Mouse (Mus musculus): ENCODE data around the gene P4ha2.

The P4ha2 gene

DNA sequence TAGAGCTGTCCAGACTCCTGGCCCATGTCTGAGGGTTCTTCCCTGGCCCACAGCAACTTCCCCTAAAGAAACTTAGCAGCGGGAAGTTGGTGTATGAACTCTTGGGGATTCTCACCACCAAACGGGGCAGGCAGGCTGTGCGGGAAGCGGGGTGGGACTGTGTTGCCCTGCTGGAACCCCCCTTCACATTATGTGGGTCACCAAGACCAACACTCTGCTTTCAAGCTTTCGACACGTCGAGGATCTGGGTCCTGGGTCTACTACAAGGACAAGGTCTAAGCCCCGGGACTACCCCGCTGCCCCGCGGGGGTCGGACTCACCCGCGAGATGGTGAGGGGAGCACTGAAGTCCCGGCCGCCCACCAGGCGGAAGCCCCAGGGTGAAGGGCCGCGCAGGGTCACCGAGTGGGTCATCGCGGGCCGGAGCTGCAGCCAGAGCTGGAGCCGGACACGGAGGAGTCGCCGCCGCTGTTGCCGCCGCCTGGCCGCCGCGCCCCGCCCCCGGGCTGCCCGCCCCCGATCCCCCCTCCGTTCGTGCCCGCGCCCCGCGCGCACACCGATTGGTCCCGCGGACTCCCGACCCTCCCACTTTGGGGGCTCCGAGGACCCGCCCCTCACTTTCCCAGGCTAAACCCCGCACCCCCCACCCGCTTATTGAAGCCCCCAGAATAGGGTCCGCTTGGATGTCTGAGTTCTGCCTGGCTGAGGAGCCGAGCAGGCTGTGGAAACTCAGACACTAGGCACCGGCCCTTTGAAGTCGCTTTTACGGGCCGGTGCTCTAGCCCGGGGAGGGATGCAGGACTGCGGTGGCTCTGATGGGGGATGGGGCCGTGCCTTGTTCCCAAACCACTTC, 31.1 kb upstream of the P4ha2 start, which contains the start of gene Pdlim4:
Gene Pdlim4 (minus strand): TSS at position 495 of the 852 bp plus-strand sequence.
- peak; percentile 66 for DNase-seq (ENCODE audit: low spot score)

DNA sequence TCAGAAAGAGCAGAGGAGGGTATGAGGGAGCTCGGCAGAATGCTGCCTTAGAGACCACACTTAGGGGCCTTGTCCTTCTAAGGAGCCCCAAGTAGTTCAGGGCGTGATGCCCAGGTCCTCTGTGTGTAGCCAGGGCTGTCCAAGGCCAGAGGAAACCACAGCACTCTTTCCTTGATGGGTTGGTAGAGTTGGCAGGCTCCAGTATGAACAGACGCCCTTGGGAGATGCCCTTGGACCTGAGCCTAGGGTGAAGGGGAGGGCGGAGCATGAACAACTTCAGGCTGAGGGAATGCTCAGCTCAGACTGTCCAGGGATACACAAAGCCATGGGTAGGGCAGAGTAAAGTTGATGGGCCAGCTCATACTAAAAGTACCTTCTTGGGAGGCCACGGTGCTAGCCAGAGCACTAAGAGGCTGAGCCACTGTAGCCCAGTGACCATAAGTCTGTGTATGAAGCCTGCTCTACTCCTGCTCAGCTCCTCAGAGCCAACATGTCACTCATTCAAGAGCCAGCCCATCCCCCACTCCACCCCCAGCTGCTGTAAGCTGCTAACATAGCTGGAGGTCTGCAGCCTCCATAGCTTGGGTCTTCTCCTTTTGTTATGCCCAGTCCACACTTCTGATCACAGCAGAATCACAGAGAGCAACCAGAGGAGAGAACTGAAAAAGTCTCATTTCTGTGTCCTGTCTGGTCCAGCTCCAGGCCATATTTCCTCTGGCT, 28.0 kb upstream of the P4ha2 start:
- no peak for DNase-seq (ENCODE audit: low spot score)

DNA sequence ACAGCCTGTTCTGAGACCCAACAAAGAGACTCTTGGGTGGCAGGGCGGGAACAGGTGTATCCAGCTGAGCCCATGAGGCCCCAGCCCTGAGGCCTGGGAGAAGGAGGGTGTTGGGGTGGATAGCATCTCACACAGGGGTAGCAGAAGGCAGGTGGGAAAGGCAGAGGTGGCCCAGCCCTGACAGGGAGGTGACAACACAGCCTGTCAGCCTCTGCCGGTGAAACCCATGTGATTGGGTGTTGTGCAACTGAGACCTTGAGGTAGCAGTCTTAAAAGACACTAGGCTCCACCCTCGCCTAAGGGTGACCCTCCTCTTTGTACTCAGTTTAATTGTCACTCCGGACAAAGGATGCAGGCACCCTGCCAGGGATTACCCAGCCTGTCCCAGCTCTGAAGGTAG, 26.6 kb upstream of the P4ha2 start:
- no peak for DNase-seq (ENCODE audit: low spot score)

DNA sequence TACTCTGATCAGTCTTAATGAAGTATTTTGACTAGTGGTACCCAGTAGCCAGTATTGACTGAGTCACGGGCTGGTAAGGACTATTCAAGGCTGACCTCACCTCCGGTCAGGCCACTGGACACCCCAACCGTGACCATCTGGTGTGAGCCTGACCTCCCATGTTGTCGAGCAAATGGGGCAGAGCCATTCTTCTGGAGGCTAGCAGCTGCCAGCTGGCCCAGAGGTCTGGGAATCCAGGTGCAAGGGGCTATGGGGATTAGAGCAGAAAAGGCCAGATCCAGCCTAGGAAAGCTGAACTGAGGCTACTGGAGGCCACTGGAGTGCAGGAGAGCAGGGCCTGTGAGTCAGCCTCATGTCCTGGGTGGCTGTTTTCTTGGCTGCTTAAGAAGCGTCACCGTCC, 24.5 kb upstream of the P4ha2 start:
- no peak for DNase-seq (ENCODE audit: low spot score)

DNA sequence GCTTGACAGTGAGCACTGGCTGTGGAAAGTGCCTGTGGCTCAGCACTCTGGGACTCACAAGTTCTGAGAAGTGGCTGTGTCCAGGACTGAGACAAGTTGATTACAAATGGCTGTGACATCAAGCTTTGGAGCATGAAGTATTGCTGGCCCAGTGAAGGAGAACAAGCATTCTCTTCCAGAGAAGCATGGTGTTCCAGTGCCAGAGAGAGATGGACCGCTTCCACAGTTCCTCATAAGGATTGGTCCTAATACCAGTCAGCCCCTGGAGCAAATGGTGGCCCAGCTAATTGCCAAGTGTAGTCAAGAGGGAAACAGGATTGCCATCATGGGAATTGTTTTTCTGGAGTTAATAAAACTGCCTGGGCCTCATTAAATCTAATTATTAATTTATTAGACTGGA, 23.8 kb upstream of the P4ha2 start:
- no peak for DNase-seq (ENCODE audit: low spot score)

DNA sequence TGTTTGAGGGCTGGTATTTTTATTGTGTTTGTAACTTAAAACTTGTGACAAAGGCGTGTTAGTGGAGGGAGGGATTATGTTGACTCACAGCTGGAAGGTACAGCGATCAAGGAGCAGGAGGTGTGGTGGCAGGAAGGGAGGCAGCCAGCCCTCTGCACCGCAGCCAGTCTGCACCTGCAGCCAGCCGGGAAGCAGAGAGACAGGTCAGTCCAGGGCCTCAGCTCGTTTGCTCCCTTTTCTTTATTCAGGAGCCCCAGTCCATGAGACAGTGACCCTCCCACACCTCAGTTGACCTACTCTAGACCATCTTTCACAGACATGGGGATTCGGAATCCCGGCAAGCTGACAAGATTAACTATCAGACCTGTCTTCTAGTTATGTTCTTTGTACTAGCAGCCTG, 19.5 kb upstream of the P4ha2 start:
- DNase-seq (ENCODE audit: low spot score), result no peak

DNA sequence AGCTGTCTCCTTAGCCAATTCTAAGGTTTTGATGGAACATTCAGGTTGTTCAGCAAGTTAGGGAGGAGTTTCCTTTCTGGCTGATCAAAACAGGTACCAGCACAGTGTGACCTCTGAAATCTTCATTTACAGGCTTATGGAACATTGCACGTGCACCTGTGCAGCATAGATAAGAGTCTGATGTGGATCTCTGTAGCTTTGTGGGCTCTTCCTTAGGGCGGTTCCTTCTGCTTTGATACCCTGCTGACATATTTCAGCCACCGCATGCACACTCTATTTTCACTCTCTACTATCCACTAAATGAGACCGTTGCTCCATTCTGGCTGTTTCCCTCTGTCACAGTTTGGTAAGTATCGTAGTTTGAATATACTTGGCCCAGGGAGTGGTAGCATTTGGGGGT, 17.2 kb upstream of the P4ha2 start:
- DNase-seq (ENCODE audit: low spot score), result no peak

DNA sequence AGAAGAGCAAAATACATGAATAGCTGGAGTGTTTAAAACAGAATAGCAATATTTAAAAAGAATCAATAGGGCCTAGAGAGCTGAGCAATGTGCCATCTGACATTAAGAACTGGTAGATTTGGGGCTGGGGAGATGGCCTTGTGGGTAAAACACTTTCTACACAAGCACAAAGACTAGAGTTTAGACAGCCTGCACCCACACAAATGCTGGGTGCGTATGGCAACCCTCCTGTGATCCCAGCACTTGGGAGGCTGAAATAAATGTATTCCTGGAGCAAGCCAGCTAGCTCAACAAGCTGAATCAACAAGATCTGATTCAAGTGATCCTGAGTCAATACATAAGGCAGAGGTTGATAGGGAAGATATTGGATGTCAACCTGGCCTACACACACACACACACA, 14.9 kb upstream of the P4ha2 start:
- no peak for DNase-seq (ENCODE audit: low spot score)

DNA sequence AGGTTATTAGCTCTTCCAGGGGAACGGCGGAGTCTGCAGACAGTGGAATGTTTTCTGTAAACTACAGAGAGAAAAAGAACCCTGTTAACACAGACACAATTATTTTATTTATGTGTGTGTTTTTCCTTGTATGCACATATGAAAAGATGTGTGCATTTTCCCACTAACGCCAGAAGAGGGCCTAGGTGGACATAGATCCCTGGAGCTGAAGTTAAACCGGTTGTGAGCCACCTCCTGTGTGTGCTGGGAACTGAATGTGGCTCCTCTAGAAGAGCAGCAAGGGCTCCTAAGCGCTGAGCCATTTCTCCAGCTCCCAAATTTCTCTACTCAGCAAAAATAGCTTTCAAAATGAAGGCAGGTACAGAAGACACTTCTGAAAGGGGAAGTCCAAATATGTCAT, 14.1 kb upstream of the P4ha2 start:
- DNase-seq (ENCODE audit: low spot score), result no peak

DNA sequence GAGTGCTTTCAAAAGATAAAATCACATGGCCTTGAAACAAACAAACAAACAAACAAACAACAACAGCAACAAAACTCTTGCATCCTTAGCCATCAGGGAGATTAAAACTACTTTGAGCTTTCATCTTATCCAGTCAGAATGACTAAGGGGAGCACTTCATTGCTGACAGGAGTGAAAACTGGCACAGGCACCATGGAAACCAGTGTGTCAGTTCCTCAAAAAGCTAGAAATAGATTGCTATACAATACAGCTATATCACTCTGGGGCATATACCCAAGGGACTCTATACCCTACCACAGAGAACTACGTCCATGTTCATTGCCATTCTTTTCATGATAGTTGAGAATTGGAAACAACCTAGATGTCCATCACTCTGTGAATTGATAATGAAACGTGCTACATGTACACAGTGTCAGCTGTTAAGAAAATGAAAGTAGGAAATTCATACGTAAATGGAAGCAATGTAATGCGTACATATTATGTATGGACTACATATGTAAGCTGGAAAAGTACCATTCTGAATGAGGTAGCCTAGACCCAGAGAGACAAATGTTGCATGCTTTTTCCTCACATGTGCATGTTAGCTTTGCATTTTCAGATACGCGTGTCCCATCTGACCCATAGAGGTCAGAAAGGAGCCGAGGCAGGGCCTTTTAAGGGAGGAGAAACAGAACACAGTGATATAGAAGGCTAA, 11.5 kb upstream of the P4ha2 start:
- DNase-seq (ENCODE audit: low spot score), result no peak

DNA sequence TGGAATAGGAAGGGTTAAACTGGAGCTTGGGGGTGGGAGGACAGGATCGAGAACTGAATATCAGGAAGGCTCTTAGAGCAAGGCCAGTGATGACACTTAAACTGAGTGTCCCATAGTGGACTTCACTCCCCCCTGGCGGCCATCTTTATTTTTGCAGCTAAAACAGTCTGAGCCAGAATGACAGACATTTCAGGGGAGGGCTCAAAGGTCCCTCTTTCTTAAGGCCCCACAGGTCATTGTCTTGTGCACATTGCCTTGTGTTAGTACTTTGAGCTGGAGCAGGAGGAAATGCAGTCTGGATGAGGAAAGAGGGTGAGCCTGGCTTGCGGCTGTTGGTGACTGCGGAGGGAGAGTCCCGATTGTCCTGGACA, 11.0 kb upstream of the P4ha2 start:
- DNase-seq (ENCODE audit: low spot score), result peak; percentile 81

DNA sequence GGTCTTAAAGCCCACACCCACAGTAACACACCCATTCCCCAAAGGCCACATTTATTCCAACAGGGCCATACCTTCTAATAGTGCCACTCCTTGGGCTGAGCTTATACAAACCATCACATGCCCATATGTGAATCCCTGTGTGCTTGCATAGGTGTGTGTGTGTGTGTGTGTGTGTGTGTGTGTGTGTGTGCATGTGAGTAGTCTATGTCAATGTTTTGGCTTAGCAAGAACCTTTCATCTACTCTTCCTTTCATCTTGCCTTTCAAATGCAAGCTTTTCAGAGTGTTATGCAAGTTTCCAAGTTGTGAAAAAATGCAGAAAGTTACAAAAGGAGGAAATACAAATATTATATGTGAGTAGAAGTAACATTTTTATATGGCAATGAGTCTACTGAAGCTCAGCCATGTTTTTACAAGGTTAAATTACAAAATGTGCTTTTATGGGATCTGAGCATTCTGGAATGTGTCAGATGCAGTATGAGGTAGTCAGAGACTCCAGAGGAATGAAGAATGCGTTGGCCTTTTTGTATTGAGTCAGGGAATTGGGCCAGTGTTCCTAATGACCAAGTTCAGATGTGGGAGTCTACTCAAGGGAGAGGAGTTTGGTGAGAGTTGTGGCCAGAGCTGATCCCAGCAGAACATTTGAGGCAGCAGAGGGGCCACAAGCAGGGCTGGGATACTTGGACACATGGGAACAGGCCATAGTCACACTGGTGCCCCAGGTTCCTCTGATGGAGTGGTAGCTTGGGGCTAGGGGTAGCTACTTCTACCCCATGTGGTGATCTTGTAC, 9.6 kb upstream of the P4ha2 start:
- no peak for DNase-seq (ENCODE audit: low spot score)

DNA sequence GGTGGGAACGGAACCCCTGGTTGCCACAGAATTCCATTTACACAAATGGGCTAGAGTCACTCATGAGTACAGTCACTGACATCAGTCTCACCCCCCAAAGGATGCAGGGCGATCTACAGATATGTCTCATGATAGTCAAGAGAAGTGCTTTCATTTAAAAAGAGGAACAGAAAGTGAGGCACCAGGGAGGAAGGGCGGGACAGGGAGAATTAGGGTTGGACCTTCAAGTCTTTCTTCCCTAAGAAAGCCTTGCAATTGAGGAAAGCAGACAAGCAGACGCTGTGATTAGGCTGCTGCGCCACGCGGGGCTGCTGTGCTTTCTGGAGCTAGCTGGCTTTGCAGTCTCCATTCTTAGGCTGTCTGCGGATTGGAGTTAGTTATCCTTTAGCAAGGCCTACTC, 8.2 kb upstream of the P4ha2 start:
- no peak for DNase-seq (ENCODE audit: low spot score)

DNA sequence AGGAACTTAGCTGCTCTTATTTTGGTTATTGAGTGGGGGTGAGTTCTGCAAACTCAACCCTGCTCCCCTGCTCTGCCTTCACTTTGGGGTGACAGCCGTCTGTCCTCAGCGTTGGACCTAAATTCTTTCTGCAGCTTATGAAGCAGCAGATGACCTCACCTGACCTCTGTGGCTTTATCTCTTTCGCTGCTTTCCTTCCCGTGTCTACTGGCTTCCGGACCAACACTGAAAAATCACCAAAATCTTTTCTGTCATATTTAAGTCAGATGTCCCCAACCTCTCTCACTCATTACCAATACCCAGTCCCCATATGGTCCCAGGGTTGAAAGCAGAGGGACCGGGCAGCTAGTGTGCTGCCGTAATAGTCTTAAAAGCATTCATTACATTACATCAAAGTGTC, 7.7 kb upstream of the P4ha2 start:
- no peak for DNase-seq (ENCODE audit: low spot score)

DNA sequence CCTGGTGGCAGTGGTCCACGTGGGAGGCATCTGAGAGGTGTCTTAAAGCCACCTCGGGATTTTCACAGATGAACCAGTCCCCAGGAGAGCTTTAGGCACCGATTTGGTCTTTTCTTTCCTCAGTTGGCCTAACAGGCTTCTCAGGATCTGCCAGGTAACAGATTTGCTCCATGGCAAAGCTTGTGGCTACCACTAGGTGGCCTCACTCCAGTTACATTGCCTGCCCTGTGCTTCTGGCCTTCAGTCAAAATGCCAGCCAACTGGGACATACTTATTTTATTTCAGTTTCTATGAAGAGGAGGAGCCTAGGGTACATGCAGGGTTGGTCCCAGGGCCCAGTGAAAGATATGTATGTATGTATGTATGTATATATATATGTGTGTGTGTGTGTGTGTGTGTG, 6.9 kb upstream of the P4ha2 start:
- no peak for DNase-seq (ENCODE audit: low spot score)

DNA sequence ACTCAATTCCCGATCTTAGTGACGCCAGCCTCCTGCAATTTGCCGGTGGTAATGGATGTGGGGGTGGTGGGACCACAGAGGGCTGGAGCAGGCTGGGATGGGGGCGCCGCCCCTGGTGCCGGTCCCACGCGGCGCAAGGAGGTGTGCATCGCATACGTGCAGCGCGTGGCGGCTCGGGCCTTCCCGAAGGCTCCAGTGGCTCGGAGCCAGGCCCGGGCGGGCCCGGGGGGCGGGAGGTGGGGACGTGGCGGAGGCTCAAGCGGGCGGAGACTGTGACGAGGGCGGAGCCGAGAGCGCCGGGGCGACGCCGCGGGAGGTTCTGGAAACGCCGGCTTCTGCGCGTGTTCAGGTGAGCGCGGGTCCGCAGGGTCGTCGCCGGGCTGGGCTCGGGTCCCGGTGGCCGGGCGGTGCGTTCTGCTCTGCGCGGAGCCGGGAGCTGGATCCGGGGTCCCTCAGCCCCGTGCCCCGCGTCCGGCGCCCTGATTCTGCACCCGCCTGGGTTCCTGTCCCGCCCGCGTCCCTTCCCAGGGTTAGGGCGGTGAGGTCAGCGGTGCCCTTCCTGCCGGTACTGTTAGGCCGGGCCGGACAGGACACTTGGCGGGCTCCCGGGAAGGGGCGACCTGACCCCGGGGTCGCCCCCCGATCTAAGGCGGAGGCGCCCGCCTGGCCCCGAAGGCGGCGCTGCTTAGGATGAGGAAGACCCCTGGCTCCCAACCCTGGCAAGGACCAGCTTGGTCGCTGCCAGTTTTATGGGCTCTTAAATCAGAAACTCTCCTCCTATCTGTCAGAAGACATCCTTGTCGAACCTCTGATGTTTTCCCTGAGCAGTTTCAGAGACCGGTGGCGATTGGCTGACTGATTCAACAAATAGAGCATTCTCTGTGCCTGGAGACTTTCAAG, 1.0 kb downstream of the P4ha2 start:
- peak; percentile 82 for DNase-seq (ENCODE audit: low spot score)

DNA sequence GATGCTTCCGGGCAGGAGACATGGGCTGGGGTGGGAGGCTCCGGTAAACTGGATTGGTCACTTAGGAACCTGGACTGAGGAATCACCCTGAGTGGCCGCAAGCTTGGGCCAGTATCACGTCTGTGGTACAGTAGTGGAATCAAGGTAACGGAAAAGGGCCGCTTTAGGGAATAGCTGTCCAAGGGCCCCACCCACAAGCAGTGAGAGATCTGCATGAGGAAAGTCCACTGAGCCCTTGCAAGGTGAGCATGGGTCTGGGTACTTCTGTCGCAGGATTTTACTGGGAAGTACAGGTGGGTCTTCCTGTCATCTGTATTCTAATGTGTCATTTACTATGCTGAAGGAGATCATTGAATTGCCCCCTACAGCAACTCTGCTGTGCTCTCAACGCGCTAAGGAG, 1.8 kb downstream of the P4ha2 start:
- DNase-seq (ENCODE audit: low spot score), result no peak

DNA sequence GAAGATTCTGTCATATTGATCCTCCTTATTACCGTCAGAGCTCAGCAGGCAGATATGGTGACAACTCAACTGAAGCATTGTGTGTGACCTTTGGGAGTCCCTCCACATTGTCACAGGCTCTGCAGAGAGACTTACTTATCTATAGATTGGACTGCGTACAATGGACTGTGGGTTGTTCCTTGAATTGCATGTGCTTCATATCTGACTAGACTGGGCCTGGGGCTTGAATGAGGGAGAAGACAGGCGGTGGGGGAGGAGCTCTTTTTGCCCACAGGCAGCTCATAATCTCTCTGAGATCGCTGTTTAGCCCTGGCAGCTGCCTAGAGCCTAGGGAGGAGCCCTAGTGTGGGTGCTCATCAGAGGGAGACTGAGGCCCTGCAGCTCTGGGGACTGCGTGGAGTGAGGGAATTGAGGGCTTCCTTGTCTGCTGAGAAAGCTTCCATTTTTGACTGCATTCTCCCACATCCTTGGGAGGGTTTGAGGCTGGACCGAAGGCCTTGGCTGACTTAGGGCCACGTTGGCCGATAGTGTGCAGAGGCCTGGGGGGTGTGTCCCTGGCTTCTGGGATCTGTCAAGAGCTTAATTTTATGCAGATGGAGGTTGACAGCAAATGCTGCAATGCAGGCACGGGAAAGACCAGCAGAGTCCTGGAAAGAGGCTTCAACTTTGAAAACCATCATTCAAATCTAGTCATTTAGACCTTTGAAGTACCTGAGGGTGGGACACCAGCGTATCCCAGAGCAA, 3.0 kb downstream of the P4ha2 start:
- DNase-seq (ENCODE audit: low spot score), result no peak

DNA sequence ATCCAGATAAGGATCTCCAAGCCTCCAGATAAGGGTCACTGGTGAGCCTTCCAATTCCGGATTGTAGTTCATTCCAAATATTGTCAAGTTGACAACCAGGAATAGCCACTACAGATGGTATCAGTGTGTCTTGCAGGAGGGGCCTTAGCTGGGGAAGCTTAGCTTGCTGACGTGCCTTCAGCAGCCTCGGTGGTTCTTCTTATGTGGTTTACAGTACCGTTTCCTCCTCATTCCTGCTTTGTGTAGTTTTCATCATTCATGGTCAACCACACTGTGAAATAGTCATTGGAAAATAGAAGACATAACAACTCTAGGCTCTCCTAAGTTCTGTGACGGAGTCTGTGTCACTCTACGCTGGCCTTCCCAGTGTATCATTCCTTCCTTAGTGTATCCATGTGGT, 5.1 kb downstream of the P4ha2 start:
- DNase-seq (ENCODE audit: low spot score), result no peak

DNA sequence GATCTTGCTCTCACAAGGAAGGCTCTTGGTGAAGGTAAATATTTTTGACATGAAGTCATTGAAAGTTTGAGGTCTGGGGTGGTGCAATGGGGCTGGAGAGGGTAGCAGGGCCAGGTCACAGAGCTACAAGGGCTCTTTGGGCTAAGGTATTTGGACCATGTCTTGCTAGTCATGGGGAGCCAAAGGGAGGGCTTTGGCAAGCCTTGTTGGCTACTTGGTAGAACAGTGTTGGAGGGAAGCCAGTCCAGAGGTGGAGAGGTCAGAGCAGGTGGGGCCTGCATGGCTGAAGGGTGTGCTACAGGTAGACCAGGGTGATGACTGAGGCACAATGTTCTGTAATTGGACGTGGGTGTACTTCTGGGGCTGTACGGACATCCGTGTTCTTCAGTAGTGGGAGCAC, 6.8 kb downstream of the P4ha2 start:
- DNase-seq (ENCODE audit: low spot score), result no peak

All from yolk sac, embryonic 10.5 days (tissue).